Mouse (Mus musculus) forebrain, embryonic 15.5 days (tissue): ENCODE results near the gene Rgs5. TPM values are rescaled to one million over a fixed set of nuclear protein-coding genes. Genes with fewer than 3 reads are reported as not detected.

Experiments
- ATAC-seq: fragments of 200-750 bp; cut with Nextera tagmentation; replicated peaks from 2 replicates; pipeline ENCODE4 v1.8.0; 2017; ENCODE audit warnings: mild to moderate bottlenecking, moderate TSS enrichment, moderate library complexity
- H3K27ac ChIP-seq: fragments of 300-500 bp; sonication (generic); replicated peaks from 2 replicates; pipeline ENCODE4 v1.5.1; 2015; ENCODE audit warnings: mild to moderate bottlenecking, inconsistent platforms
- H3K27me3 ChIP-seq: fragments of 300-500 bp; sonication (generic); 2 replicates; pipeline ENCODE4 v1.6.1; 2015; ENCODE audit warnings: inconsistent platforms
- H3K36me3 ChIP-seq: fragments of 300-500 bp; sonication (generic); 2 replicates; pipeline ENCODE4 v1.6.1; 2015; ENCODE audit warnings: mild to moderate bottlenecking, inconsistent platforms
- H3K4me1 ChIP-seq: fragments of 300-500 bp; sonication (generic); 2 replicates; pipeline ENCODE4 v1.6.1; 2015; ENCODE audit warnings: inconsistent platforms
- H3K4me2 ChIP-seq: fragments of 300-500 bp; sonication (generic); replicated peaks from 2 replicates; pipeline ENCODE4 v1.6.1; 2015; ENCODE audit warnings: mild to moderate bottlenecking, inconsistent platforms
- H3K4me3 ChIP-seq: fragments of 300-500 bp; sonication (generic); 2 replicates; pipeline ENCODE4 v1.5.1; 2015; ENCODE audit warnings: mild to moderate bottlenecking, inconsistent platforms
- H3K9ac ChIP-seq: fragments of 300-500 bp; sonication (generic); replicated peaks from 2 replicates; pipeline ENCODE4 v1.6.1; 2015; ENCODE audit warnings: mild to moderate bottlenecking, inconsistent platforms
- H3K9me3 ChIP-seq: fragments of 300-500 bp; sonication (generic); 2 replicates; pipeline ENCODE4 v1.6.1; 2016; ENCODE audit warnings: inconsistent platforms
- WGBS: fragments of 180-500 bp; shearing (Covaris S2); methylation state at CpG from one replicate; pipeline ENCODE4 v1.1.7; 2015; ENCODE audit warnings: mixed read lengths; 5-methylcytosine and 5-hydroxymethylcytosine counted together
- polyA plus RNA-seq: library from polyadenylated mRNA; unstranded; fragments of >200 nt; fragmentation: Nextera tagmentation; extraction: Ambion mirVana; gene quantifications from 2 replicates; pipeline ENCODE4 v1.2.1, GENCODE M21; 2015

The Rgs5 gene
- polyA plus RNA-seq, 1 experiment from 2014 or later: 18.1 TPM

GRCm38 (mm10) chr1:169680455-169681208, 25.3 kb downstream of the Rgs5 start:
- no peaks in the 10 kb centered on the region for H3K4me1 ChIP-seq
- no peaks in the 10 kb centered on the region for H3K9me3 ChIP-seq
- no peak for ATAC-seq
- no peaks in the 10 kb centered on the region for H3K36me3 ChIP-seq
- no peak overlapping the region for H3K27ac ChIP-seq
- H3K4me3 ChIP-seq: no peak overlapping the region
- no peaks in the 10 kb centered on the region for H3K27me3 ChIP-seq
- 91% methylated on average over 9 of the region's 9 CpGs for WGBS
- H3K9ac ChIP-seq: no peak overlapping the region
- no peak overlapping the region for H3K4me2 ChIP-seq

GRCm38 (mm10) chr1:169682775-169683497, 27.6 kb downstream of the Rgs5 start:
- no peak overlapping the region for H3K9ac ChIP-seq
- 87% methylated on average over 7 of the region's 7 CpGs for WGBS
- H3K4me3 ChIP-seq: no peak overlapping the region
- no peaks in the 10 kb centered on the region for H3K9me3 ChIP-seq
- H3K36me3 ChIP-seq: no peaks in the 10 kb centered on the region
- H3K4me2 ChIP-seq: no peak overlapping the region
- no peaks in the 10 kb centered on the region for H3K27me3 ChIP-seq
- H3K27ac ChIP-seq: no peak overlapping the region
- no peaks in the 10 kb centered on the region for H3K4me1 ChIP-seq
- ATAC-seq: no peak

DNA sequence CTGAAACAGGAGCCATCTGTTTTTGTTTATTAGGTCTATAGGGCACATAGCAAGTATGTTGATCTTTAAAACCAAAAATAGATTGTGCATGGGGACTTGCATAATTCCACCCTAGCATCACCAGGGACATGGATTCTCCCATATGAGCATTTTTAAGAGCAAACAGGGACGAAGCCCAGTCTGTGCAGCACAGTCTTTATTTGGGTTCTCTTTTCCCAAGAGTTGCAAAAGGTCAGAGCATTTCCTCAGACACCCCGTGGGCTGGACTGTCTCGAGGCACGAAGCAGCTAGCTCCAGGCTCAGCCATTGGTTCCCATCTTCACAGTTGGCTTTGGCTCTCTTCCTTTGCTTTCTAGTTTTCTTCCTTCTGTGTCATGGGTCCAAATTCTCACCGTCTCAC, 30.0 kb downstream of the Rgs5 start:
- no peak overlapping the region for H3K4me2 ChIP-seq
- H3K4me3 ChIP-seq: no peak overlapping the region
- no peak overlapping the region for H3K9ac ChIP-seq
- no peaks in the 10 kb centered on the region for H3K27me3 ChIP-seq
- WGBS: 84% methylated on average over 5 of the region's 5 CpGs
- no peaks in the 10 kb centered on the region for H3K36me3 ChIP-seq
- H3K27ac ChIP-seq: no peak overlapping the region
- H3K4me1 ChIP-seq: no peaks in the 10 kb centered on the region
- H3K9me3 ChIP-seq: no peaks in the 10 kb centered on the region
- no peak for ATAC-seq

DNA sequence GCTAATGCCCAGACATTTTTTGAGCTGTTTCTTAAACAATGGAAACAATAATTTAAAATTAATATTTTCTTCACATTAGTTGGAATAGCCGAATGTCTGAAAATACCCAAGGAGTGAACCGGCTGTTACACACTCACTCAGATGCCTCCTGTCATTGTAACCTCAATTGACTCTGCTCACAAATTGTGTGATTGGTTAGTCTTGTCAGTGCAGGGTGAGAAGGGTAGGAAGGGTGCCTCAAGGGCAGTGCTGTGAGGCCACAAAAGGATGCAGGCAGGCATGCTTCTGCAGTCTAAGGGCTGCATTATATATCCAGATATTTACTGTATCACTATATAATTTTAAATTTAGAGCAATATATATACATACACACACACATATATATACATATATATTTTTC, 37.7 kb downstream of the Rgs5 start:
- ATAC-seq: no peak
- H3K36me3 ChIP-seq: no peaks in the 10 kb centered on the region
- H3K9me3 ChIP-seq: no peaks in the 10 kb centered on the region
- no peak overlapping the region for H3K4me2 ChIP-seq
- H3K27ac ChIP-seq: no peak overlapping the region
- no peaks in the 10 kb centered on the region for H3K27me3 ChIP-seq
- H3K4me1 ChIP-seq: 0 out of 2 replicates have a peak, but pooled peaks cover 3% of the 10 kb centered on the region
- no peak overlapping the region for H3K4me3 ChIP-seq
- no peak overlapping the region for H3K9ac ChIP-seq
- 65% methylated on average over 2 of the region's 2 CpGs for WGBS

GRCm38 (mm10) chr1:169693537-169693936, 38.2 kb downstream of the Rgs5 start:
- Histone ChIP-seq H3K4me1 (0 out of 2 replicates have a peak, but pooled peaks cover 3% of the 10 kb centered on the region), H3K4me2 (no peak overlapping the region), H3K9me3 (no peaks in the 10 kb centered on the region), H3K36me3 (no peaks in the 10 kb centered on the region), H3K9ac (no peak overlapping the region), H3K27me3 (no peaks in the 10 kb centered on the region), H3K27ac (no peak overlapping the region), H3K4me3 (no peak overlapping the region)
- WGBS: 71% methylated on average over 3 of the region's 3 CpGs
- no peak for ATAC-seq

DNA sequence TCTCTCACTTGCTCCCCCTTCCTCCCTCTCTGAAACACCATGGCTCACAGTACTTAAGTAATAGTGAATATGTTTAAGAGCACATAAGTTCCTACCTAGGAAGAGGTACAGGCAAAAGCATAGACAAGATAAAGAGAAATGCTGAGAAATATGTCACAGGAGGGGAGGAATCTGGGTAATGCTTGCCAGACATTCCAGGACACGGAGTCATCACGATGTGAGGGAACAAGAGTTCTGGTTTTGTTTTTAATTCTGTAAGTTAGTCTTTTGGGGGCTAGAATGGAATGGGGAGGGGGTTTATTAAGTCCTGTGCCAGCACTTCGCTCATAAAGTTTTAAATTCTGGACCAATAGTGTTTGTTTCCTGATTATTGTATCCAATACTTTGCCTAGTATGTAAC, 40.1 kb downstream of the Rgs5 start:
- no peak overlapping the region for H3K9ac ChIP-seq
- H3K4me3 ChIP-seq: no peak overlapping the region
- no peaks in the 10 kb centered on the region for H3K27me3 ChIP-seq
- no peak for ATAC-seq
- no peaks in the 10 kb centered on the region for H3K9me3 ChIP-seq
- WGBS: 91% methylated on average over 3 of the region's 3 CpGs
- H3K4me1 ChIP-seq: 0 out of 2 replicates have a peak, but pooled peaks cover 3% of the 10 kb centered on the region
- H3K27ac ChIP-seq: no peak overlapping the region
- H3K4me2 ChIP-seq: no peak overlapping the region
- H3K36me3 ChIP-seq: no peaks in the 10 kb centered on the region

- Histone ChIP-seq H3K4me2 (no peak overlapping the region), H3K4me3 (no peak overlapping the region), H3K9ac (no peak overlapping the region), H3K27me3 (no peaks in the 10 kb centered on the region), H3K27ac (no peak overlapping the region), H3K36me3 (no peaks in the 10 kb centered on the region), H3K4me1 (0 out of 2 replicates have a peak, but pooled peaks cover 3% of the 10 kb centered on the region), H3K9me3 (no peaks in the 10 kb centered on the region)
- 77% methylated on average over 4 of the region's 4 CpGs for WGBS
- no peak for ATAC-seq
Observed at GRCm38 (mm10) chr1:169697236-169697635, 41.9 kb downstream of the Rgs5 start.

DNA sequence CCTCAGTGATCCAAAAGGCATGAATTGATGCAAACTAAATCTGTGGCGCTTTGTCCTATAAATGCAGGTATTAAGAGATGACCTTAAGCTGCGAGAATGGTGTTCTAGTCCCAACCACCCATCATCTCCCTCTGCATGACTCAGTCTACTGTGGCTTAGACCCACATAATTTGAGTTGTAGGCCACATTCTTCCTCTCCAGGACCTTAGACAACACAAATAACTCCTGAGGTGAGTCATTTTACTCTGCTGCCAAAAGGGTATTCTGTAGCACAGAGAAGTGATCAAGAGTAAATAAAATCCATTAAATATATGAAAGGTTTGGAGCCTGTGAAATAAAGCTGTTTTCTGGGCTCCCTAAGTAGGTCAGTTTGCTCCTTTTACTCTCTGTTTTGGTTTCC, 43.9 kb downstream of the Rgs5 start:
- no peak overlapping the region for H3K9ac ChIP-seq
- no peaks in the 10 kb centered on the region for H3K4me1 ChIP-seq
- H3K9me3 ChIP-seq: no peaks in the 10 kb centered on the region
- H3K4me3 ChIP-seq: no peak overlapping the region
- H3K27me3 ChIP-seq: no peaks in the 10 kb centered on the region
- no peak overlapping the region for H3K27ac ChIP-seq
- no peak overlapping the region for H3K4me2 ChIP-seq
- no peak for ATAC-seq
- 87% methylated on average over 2 of the region's 2 CpGs for WGBS
- no peaks in the 10 kb centered on the region for H3K36me3 ChIP-seq

DNA sequence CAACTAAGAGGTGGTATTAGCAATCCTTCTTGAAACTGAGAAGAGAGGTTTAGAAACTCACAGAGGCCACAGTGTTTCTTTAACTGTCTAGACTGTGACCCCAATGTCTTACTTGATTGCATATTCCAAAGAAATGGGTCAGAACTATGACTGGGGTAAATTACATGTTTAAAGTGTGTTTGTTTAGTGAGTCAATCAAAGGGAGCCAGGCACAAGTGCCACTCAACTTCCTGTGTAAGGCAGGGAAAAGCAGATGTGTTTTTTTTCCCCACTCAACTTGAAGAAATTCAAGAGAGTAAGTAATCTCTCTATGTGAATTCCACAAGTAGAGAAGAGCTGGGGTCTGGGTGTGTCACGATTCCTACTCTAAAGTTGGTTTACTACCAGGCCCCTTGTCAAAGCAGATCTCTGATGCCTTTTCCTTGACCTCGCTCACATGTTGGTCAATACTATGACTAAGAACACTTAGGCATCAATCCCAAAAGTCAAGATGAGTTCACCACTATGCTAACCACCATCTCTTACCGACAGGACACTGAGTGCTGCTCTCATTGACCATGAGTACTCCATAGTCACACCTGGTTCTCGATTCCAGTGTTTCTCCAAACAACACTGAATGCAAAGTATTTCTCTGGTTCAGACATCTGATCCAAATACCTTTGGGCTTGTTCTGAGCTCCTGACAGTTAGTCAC, 49.2 kb downstream of the Rgs5 start:
- ATAC-seq: no peak
- WGBS: 90% methylated on average over 4 of the region's 4 CpGs
- Histone ChIP-seq H3K36me3 (no peaks in the 10 kb centered on the region), H3K4me2 (no peak overlapping the region), H3K9me3 (no peaks in the 10 kb centered on the region), H3K4me3 (no peak overlapping the region), H3K4me1 (no peaks in the 10 kb centered on the region), H3K27ac (no peak overlapping the region), H3K9ac (no peak overlapping the region), H3K27me3 (no peaks in the 10 kb centered on the region)

DNA sequence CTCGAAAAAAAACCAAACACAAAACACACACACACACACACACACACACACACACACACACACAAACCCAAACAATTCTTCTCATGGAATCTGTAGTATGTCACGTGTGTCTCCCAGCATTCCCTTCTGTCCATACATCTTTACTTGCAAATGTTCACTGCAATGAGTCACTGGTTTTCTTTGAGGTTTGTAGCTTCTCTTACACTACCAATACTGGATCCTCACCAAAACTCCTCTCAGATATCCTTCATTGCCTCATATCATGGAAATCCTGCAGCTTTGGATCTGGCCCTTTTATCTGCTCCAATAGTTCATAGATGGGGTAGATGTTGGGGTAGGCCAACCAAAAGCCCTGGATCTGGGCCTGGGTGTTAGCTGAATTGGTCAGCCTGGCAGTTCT, 66.5 kb downstream of the Rgs5 start:
- 88% methylated on average over 2 of the region's 2 CpGs for WGBS
- no peak for ATAC-seq
- no peaks in the 10 kb centered on the region for H3K36me3 ChIP-seq

GRCm38 (mm10) chr1:169726319-169726718, 71.0 kb downstream of the Rgs5 start:
- Histone ChIP-seq H3K9ac (no peak overlapping the region), H3K27me3 (no peaks in the 10 kb centered on the region), H3K36me3 (no peaks in the 10 kb centered on the region), H3K9me3 (no peaks in the 10 kb centered on the region), H3K27ac (no peak overlapping the region), H3K4me3 (no peak overlapping the region), H3K4me2 (no peak overlapping the region), H3K4me1 (no peaks in the 10 kb centered on the region)
- WGBS: 81% methylated on average over 3 of the region's 3 CpGs
- no peak for ATAC-seq

More for the DNA sequence above, 66.5 kb downstream of the Rgs5 start:
- Histone ChIP-seq H3K4me2 (no peak overlapping the region), H3K4me1 (no peaks in the 10 kb centered on the region), H3K4me3 (no peak overlapping the region), H3K27me3 (no peaks in the 10 kb centered on the region), H3K9me3 (no peaks in the 10 kb centered on the region), H3K27ac (no peak overlapping the region), H3K9ac (no peak overlapping the region)

- no peak overlapping the region for H3K27ac ChIP-seq
- H3K9me3 ChIP-seq: no peaks in the 10 kb centered on the region
- WGBS: 75% methylated on average over 7 of the region's 7 CpGs
- no peaks in the 10 kb centered on the region for H3K36me3 ChIP-seq
- no peaks in the 10 kb centered on the region for H3K4me1 ChIP-seq
- no peak overlapping the region for H3K4me3 ChIP-seq
- ATAC-seq: no peak
- H3K4me2 ChIP-seq: no peak overlapping the region
- no peak overlapping the region for H3K9ac ChIP-seq
- H3K27me3 ChIP-seq: no peaks in the 10 kb centered on the region
Observed at GRCm38 (mm10) chr1:169730599-169731100, 75.3 kb downstream of the Rgs5 start.
